Mouse (Mus musculus): Measurements from ENCODE around the gene Fam168a. TPM values are rescaled to one million over a fixed set of nuclear protein-coding genes. Genes with fewer than 3 reads are reported as not detected.
A peak's percentile ranks its signal among the peaks of the same experiment; 100 is the strongest.

Gene Fam168a
- polyA plus RNA-seq, 1 experiment, result 127 TPM

DNA sequence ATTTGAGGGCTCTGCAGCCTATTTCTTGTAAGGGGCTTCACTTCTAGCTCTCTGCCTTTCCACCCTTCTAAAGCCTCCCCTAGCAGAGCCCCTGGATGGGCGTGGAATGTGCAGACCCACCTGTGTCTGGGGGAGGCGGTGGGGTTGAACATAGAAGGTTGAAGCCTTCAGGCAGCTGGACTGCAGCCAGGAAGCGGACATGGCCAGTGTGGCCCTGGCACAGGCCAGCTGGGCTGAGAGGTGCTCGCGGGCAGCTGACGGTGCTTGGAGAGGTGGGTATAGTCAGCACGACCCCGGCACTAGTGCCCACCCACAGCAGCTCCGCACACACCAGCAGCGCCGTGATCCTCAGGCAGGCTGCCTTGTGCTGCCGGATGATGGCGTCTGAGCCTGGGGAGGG lies 169.9 kb downstream of the Fam168a start:
- WGBS, result 53% methylated on average over 13 of the region's 13 CpGs
- Histone ChIP-seq H3K27me3 (ENCODE audit: control insufficient read depth, insufficient read depth, low read length) (no peaks in the 10 kb centered on the region), H3K27ac (ENCODE audit: insufficient read depth, low read length) (no peak overlapping the region), H3K4me1 (ENCODE audit: control insufficient read depth, insufficient read depth, low read length) (no peaks in the 10 kb centered on the region), H3K4me3 (replicated peaks; ENCODE audit: insufficient read depth, low read depth, low read length) (no peak overlapping the region)
- no peak for DNase-seq
- no peak for TF ChIP-seq POLR2A (IDR thresholded peaks at IDR 0.05; ENCODE audit: borderline replicate concordance, insufficient read depth, low read length)
- no peak for TF ChIP-seq CTCF (IDR thresholded peaks at IDR 0.05; ENCODE audit: borderline replicate concordance, insufficient read depth, low read depth, low read length)

DNA sequence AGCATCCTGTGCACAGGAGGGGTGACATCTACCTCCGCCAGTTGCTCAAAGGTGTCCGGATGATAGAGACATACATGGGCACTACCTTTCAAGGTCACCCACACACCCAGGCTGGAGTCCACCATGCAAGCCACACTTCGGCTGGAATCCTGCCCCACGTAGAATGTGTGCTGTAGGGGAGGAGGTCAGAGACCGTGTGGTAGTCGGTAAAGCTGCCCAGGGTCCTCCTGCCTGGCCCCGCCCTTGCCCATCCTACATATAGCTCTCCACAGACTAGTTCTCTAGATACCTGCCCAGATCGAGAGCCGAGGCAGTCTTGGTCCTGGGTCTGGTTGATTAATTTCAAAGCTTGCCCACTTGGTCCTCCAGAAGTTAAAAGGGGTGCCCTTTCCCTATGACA lies 170.3 kb downstream of the Fam168a start:
- TF ChIP-seq POLR2A (IDR thresholded peaks at IDR 0.05; ENCODE audit: borderline replicate concordance, insufficient read depth, low read length), result no peak
- no peak for TF ChIP-seq CTCF (IDR thresholded peaks at IDR 0.05; ENCODE audit: borderline replicate concordance, insufficient read depth, low read depth, low read length)
- WGBS, result 92% methylated on average over 9 of the region's 9 CpGs
- H3K27ac ChIP-seq (ENCODE audit: insufficient read depth, low read length), result no peak overlapping the region
- H3K4me1 ChIP-seq (ENCODE audit: control insufficient read depth, insufficient read depth, low read length), result no peaks in the 10 kb centered on the region
- H3K4me3 ChIP-seq (replicated peaks; ENCODE audit: insufficient read depth, low read depth, low read length), result no peak overlapping the region
- DNase-seq, result no peak
- H3K27me3 ChIP-seq (ENCODE audit: control insufficient read depth, insufficient read depth, low read length), result no peaks in the 10 kb centered on the region

DNA sequence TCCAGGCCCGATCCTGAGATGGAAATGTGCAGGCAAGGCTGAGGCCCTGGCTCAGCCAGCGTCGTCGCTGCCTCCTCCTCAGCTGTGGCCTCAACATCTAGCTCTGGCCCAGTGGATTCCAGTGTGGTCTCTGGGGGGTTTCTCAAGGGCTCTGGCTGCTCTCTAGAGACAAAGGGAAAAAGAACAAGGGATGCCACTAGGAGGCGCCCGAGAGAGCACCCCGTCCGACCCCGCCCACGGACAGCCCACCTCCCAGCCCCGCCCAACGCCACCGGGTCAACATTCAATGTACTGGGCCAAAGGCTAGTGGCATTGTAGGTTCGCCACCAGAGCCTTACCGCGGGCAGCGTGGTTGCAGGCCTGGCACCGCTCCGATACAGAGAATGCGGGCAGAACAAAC lies 173.2 kb downstream of the Fam168a start:
- H3K4me3 ChIP-seq (replicated peaks; ENCODE audit: insufficient read depth, low read depth, low read length), result no peak overlapping the region
- no peaks in the 10 kb centered on the region for H3K4me1 ChIP-seq (ENCODE audit: control insufficient read depth, insufficient read depth, low read length)
- no peaks in the 10 kb centered on the region for H3K27me3 ChIP-seq (ENCODE audit: control insufficient read depth, insufficient read depth, low read length)
- H3K27ac ChIP-seq (ENCODE audit: insufficient read depth, low read length), result no peak overlapping the region
- DNase-seq, result no peak
- TF ChIP-seq POLR2A (IDR thresholded peaks at IDR 0.05; ENCODE audit: borderline replicate concordance, insufficient read depth, low read length) (no peak), CTCF (IDR thresholded peaks at IDR 0.05; ENCODE audit: borderline replicate concordance, insufficient read depth, low read depth, low read length) (peak; percentile 34; the same call in 1 of the 2 replicates)
- WGBS, result 30% methylated on average over 20 of the region's 20 CpGs

DNA sequence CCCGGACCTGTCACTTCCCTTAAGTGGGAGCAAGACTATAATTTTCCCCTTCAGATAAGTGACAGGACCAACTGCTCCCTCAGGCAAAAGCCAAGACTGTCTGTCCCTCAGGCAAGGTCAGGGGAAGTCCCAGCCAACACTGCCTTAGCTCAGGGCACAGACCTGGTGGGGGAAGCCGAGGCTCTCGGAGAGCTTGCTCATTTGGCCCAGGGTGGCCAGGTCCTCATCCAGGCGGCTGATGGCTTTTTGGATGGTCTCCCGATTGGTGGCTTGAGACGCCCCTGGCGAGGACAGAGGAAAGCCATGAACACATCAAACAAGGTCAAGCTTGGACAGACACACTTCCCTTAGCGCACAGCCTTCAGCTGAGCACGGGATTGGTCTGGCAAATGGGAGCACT lies 175.1 kb downstream of the Fam168a start:
- Histone ChIP-seq H3K4me1 (ENCODE audit: control insufficient read depth, insufficient read depth, low read length) (no peaks in the 10 kb centered on the region), H3K4me3 (replicated peaks; ENCODE audit: insufficient read depth, low read depth, low read length) (no peak overlapping the region), H3K27me3 (ENCODE audit: control insufficient read depth, insufficient read depth, low read length) (no peaks in the 10 kb centered on the region), H3K27ac (ENCODE audit: insufficient read depth, low read length) (no peak overlapping the region)
- 48% methylated on average over 9 of the region's 9 CpGs for WGBS
- TF ChIP-seq CTCF (IDR thresholded peaks at IDR 0.05; ENCODE audit: borderline replicate concordance, insufficient read depth, low read depth, low read length), result no peak
- no peak for TF ChIP-seq POLR2A (IDR thresholded peaks at IDR 0.05; ENCODE audit: borderline replicate concordance, insufficient read depth, low read length)
- DNase-seq, result no peak

DNA sequence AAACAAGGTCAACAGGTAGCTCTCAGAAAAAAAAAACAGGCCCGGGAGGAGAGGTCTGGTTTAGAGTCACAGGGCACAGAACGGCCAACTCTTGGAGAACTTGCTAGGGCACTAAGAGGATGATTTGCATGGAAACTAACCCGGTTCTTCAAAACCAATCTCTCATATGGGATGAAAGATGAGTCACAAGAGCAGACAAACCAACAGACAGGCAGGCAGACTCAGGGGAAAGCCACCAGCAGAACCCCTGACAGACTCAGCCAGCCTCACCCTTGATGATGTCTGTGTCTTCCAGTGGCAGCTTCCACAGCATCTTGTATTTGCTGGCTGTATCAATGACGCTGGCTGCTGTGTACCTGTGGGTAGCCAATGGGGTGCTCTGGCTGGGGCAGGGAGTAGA lies 175.5 kb downstream of the Fam168a start:
- Histone ChIP-seq H3K27me3 (ENCODE audit: control insufficient read depth, insufficient read depth, low read length) (no peaks in the 10 kb centered on the region), H3K4me1 (ENCODE audit: control insufficient read depth, insufficient read depth, low read length) (no peaks in the 10 kb centered on the region), H3K27ac (ENCODE audit: insufficient read depth, low read length) (no peak overlapping the region), H3K4me3 (replicated peaks; ENCODE audit: insufficient read depth, low read depth, low read length) (no peak overlapping the region)
- 85% methylated on average over 4 of the region's 4 CpGs for WGBS
- TF ChIP-seq CTCF (IDR thresholded peaks at IDR 0.05; ENCODE audit: borderline replicate concordance, insufficient read depth, low read depth, low read length) (no peak), POLR2A (IDR thresholded peaks at IDR 0.05; ENCODE audit: borderline replicate concordance, insufficient read depth, low read length) (no peak)
- no peak for DNase-seq

DNA sequence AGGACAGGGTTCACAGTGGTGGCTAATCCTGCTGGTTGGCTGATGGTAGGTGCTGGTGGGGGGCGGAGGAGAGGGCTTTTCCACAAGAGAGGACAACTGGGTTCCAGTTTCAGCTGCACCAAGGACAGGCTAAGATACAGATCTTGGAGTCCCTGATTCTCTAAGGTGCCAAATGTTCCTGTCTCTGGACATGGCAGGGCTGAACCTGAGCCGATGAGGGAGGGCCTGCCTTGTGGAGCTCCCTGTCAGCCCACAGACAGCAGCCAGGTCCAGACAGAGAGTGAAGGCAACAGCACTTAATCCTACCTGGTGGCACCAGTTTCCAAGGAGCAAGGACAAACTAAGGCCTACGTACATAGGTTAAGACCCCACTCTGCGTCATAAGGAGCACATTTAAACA lies 178.0 kb downstream of the Fam168a start:
- WGBS, result 82% methylated on average over 4 of the region's 4 CpGs
- H3K27ac ChIP-seq (ENCODE audit: insufficient read depth, low read length), result no peak overlapping the region
- H3K4me3 ChIP-seq (replicated peaks; ENCODE audit: insufficient read depth, low read depth, low read length), result no peak overlapping the region
- DNase-seq, result no peak
- H3K4me1 ChIP-seq (ENCODE audit: control insufficient read depth, insufficient read depth, low read length), result peaks cover 4% of the 10 kb centered on the region
- no peaks in the 10 kb centered on the region for H3K27me3 ChIP-seq (ENCODE audit: control insufficient read depth, insufficient read depth, low read length)
- TF ChIP-seq CTCF (IDR thresholded peaks at IDR 0.05; ENCODE audit: borderline replicate concordance, insufficient read depth, low read depth, low read length) (no peak), POLR2A (IDR thresholded peaks at IDR 0.05; ENCODE audit: borderline replicate concordance, insufficient read depth, low read length) (no peak)

DNA sequence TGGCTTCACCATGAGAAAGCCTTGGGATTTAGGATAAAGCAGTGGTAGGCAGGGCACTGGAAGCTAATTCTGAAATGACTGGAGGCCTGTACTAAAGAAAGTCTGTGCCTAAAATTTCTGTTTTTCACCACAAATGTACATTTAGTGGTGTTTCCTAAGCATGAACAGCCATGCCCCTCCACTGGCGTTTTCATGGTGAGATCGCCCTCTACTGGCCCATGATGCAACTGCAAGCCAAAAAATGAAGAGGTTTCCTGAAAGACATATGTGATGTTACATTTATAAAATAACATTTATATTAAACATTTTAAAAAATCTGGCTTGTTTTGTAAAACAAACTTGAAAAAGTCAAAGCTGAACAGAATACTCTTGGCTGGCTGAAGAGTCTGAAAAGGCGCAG lies 180.1 kb downstream of the Fam168a start:
- WGBS, result 32% methylated on average over 3 of the region's 3 CpGs
- Histone ChIP-seq H3K27ac (ENCODE audit: insufficient read depth, low read length) (no peak overlapping the region), H3K4me1 (ENCODE audit: control insufficient read depth, insufficient read depth, low read length) (peaks cover 4% of the 10 kb centered on the region), H3K4me3 (replicated peaks; ENCODE audit: insufficient read depth, low read depth, low read length) (no peak overlapping the region), H3K27me3 (ENCODE audit: control insufficient read depth, insufficient read depth, low read length) (no peaks in the 10 kb centered on the region)
- no peak for TF ChIP-seq POLR2A (IDR thresholded peaks at IDR 0.05; ENCODE audit: borderline replicate concordance, insufficient read depth, low read length)
- peak; percentile 75 for TF ChIP-seq CTCF (IDR thresholded peaks at IDR 0.05; ENCODE audit: borderline replicate concordance, insufficient read depth, low read depth, low read length)
- peak; percentile 45 to 65 for DNase-seq

Other genes with a start within 250 kb of the Fam168a start
- gene Ucp3, start 233.6 kb upstream of the Fam168a start, polyA plus RNA-seq (2012; rRNA removed), result 3.9 and 4.4 TPM in 2 replicates
- 55.1 and 61.1 TPM in 2 replicates for gene Ucp2, start 213.3 kb upstream of the Fam168a start, polyA plus RNA-seq (2012; rRNA removed)
- gene Dnajb13, start 191.7 kb upstream of the Fam168a start, polyA plus RNA-seq (2012; rRNA removed), result 1.1 and 1.2 TPM in 2 replicates
- gene Coa4, start 169.6 kb upstream of the Fam168a start, polyA plus RNA-seq (2012; rRNA removed), result 12.7 and 13.0 TPM in 2 replicates
- 252 and 259 TPM in 2 replicates for gene Rab6a, start 99.2 kb upstream of the Fam168a start, polyA plus RNA-seq (2012; rRNA removed)
- 95.5 and 96.5 TPM in 2 replicates for gene Mrpl48, start 98.3 kb upstream of the Fam168a start, polyA plus RNA-seq (2012; rRNA removed)
- 868 and 1,066 TPM in 2 replicates for gene Plekhb1, start 44.2 kb upstream of the Fam168a start, polyA plus RNA-seq (2012; rRNA removed)
- gene Relt, start 156.8 kb downstream of the Fam168a start, polyA plus RNA-seq (2012; rRNA removed), result 24.8 and 29.2 TPM in 2 replicates
- 70.0 and 71.4 TPM in 2 replicates for gene Arhgef17, start 225.5 kb downstream of the Fam168a start, polyA plus RNA-seq (2012; rRNA removed)

All from cerebellum, adult 2 months (tissue).